Mouse (Mus musculus): ENCODE measurements around the gene Cwc25. TPM values are rescaled to one million over a fixed set of nuclear protein-coding genes. Genes with fewer than 3 reads are reported as not detected.

The Cwc25 gene
- polyA plus RNA-seq, 1 experiment = 1.2 TPM

DNA sequence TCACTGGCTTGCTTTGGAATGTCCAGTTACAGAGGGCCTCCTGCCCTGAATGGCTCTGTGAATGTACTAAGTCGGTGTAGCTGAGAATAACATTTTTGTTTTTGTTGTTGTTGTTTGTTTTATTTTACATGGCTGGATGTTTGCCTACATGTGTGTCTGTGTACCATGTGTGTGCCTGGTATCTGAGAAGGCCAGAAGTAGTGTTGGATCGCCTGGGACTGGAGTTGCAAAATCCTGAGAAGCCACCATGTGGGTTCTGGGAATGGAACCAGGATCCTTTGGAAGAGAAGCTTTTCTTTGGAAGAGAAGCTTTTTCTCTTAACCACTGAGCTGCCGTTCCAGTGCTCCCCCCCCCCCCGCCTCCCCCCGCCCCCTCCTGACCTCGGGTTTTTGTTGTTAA, 36.1 kb upstream of the Cwc25 start:
- H3K9me3 ChIP-seq (ENCODE audit: control insufficient read depth, low read length) = no peaks in the 10 kb centered on the region
- H3K4me3 ChIP-seq (replicated peaks) = no peak overlapping the region
- TF ChIP-seq GATA1 (IDR thresholded peaks at IDR 0.05; ENCODE audit: low read length) (no peak), TAL1 (IDR thresholded peaks at IDR 0.05; ENCODE audit: low read length) (no peak)
- H3K36me3 ChIP-seq (ENCODE audit: control insufficient read depth) = no peaks in the 10 kb centered on the region; the same call in 1 of the 2 replicates
- H3K27me3 ChIP-seq (ENCODE audit: control insufficient read depth) = peaks cover 38% of the 10 kb centered on the region
- peaks cover 42% of the 10 kb centered on the region for H3K4me1 ChIP-seq (ENCODE audit: control insufficient read depth)

DNA sequence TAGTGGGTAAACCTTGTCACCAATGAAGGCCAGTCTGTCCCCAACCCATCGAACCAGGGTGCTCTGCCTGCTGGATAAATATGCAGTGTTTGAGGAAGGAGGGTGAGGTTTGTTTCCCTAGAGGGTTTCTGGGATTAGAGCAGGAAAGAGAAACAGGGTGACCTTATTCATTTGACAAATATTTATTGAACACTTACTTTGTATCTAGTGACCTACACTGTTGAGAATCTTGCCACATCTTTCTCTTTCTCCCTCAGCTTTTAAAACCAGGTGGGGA, 35.8 kb upstream of the Cwc25 start:
- H3K9me3 ChIP-seq (ENCODE audit: control insufficient read depth, low read length) = no peaks in the 10 kb centered on the region
- H3K27me3 ChIP-seq (ENCODE audit: control insufficient read depth) = peaks cover 38% of the 10 kb centered on the region
- TF ChIP-seq TAL1 (IDR thresholded peaks at IDR 0.05; ENCODE audit: low read length) (no peak), GATA1 (IDR thresholded peaks at IDR 0.05; ENCODE audit: low read length) (no peak)
- no peak overlapping the region for H3K4me3 ChIP-seq (replicated peaks)
- H3K4me1 ChIP-seq (ENCODE audit: control insufficient read depth) = peaks cover 44% of the 10 kb centered on the region
- H3K36me3 ChIP-seq (ENCODE audit: control insufficient read depth) = no peaks in the 10 kb centered on the region; the same call in 1 of the 2 replicates

- Histone ChIP-seq H3K4me3 (replicated peaks) (peak overlapping the region; percentile 74), H3K9me3 (ENCODE audit: control insufficient read depth, low read length) (no peaks in the 10 kb centered on the region), H3K4me1 (ENCODE audit: control insufficient read depth) (peaks cover 45% of the 10 kb centered on the region), H3K27me3 (ENCODE audit: control insufficient read depth) (peaks cover 38% of the 10 kb centered on the region), H3K36me3 (ENCODE audit: control insufficient read depth) (no peaks in the 10 kb centered on the region; the same call in 1 of the 2 replicates)
- TF ChIP-seq GATA1 (IDR thresholded peaks at IDR 0.05; ENCODE audit: low read length) (no peak), TAL1 (IDR thresholded peaks at IDR 0.05; ENCODE audit: low read length) (no peak)
These were observed 35.2 kb upstream of the Cwc25 start for GRCm38 (mm10) chr11:97801409-97802193.

GRCm38 (mm10) chr11:97800691-97801408, 34.5 kb upstream of the Cwc25 start:
- Histone ChIP-seq H3K4me3 (replicated peaks) (peak overlapping the region; percentile 74), H3K27me3 (ENCODE audit: control insufficient read depth) (peaks cover 38% of the 10 kb centered on the region), H3K9me3 (ENCODE audit: control insufficient read depth, low read length) (no peaks in the 10 kb centered on the region), H3K4me1 (ENCODE audit: control insufficient read depth) (peaks cover 45% of the 10 kb centered on the region), H3K36me3 (ENCODE audit: control insufficient read depth) (no peaks in the 10 kb centered on the region)
- TF ChIP-seq TAL1 (IDR thresholded peaks at IDR 0.05; ENCODE audit: low read length) (no peak), GATA1 (IDR thresholded peaks at IDR 0.05; ENCODE audit: low read length) (no peak)

GRCm38 (mm10) chr11:97799994-97800690, 33.8 kb upstream of the Cwc25 start:
- H3K36me3 ChIP-seq (ENCODE audit: control insufficient read depth) = no peaks in the 10 kb centered on the region
- H3K4me1 ChIP-seq (ENCODE audit: control insufficient read depth) = peaks cover 45% of the 10 kb centered on the region
- no peaks in the 10 kb centered on the region for H3K9me3 ChIP-seq (ENCODE audit: control insufficient read depth, low read length)
- peak overlapping the region; percentile 74 for H3K4me3 ChIP-seq (replicated peaks)
- H3K27me3 ChIP-seq (ENCODE audit: control insufficient read depth) = peaks cover 38% of the 10 kb centered on the region
- no peak for TF ChIP-seq GATA1 (IDR thresholded peaks at IDR 0.05; ENCODE audit: low read length)
- no peak for TF ChIP-seq TAL1 (IDR thresholded peaks at IDR 0.05; ENCODE audit: low read length)

DNA sequence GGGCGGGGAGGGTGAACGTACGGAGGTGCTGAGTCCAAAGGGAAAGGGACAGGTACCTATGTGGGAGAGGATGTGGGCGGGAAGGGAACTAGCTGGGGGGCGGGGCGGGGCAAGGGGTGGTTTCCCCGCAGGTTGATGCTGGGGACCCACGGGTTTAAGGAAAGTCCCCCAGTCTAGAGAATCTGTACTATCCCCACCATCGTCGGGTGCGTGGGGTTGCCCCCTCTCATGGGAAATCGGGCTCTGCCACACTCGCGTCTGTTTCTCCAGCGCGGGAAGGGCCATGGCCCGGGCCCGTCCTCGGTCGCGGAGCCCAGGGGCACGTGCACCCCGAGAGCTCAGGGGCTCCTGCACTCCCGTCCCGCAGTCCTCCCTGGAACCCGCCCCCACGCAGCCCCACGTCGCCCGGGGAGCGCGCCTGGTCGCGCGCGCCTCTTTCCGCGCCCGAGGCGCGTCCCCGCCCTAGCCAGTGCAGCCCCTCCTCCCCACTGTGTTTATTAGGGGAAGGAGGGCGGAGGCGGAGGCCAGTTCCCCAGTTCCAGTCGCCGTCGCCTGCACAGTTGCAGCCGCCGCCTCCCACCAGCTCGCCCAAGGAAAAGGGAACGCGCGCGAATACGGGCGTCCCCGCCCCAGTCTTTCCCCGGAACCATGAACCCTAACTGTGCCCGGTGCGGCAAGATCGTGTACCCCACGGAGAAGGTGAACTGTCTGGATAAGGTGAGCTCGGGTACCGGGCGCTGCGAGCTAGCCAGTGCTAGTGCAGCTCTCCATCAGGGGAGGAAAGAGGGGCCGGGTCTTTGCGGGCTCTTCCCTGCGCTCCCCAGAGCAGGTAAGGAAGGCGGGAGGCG, 33.0 kb upstream of the Cwc25 start:
- peaks cover 45% of the 10 kb centered on the region for H3K4me1 ChIP-seq (ENCODE audit: control insufficient read depth)
- H3K9me3 ChIP-seq (ENCODE audit: control insufficient read depth, low read length) = no peaks in the 10 kb centered on the region
- TF ChIP-seq TAL1 (IDR thresholded peaks at IDR 0.05; ENCODE audit: low read length) = no peak
- no peak for TF ChIP-seq GATA1 (IDR thresholded peaks at IDR 0.05; ENCODE audit: low read length)
- peaks cover 38% of the 10 kb centered on the region for H3K27me3 ChIP-seq (ENCODE audit: control insufficient read depth)
- peak overlapping the region; percentile 74 for H3K4me3 ChIP-seq (replicated peaks)
- H3K36me3 ChIP-seq (ENCODE audit: control insufficient read depth) = no peaks in the 10 kb centered on the region

GRCm38 (mm10) chr11:97798782-97799145, 32.4 kb upstream of the Cwc25 start, which contains the start of gene Lasp1:
TSS of gene Lasp1 (plus strand) at chr11:97799000.
- H3K27me3 ChIP-seq (ENCODE audit: control insufficient read depth) = peaks cover 38% of the 10 kb centered on the region
- H3K4me1 ChIP-seq (ENCODE audit: control insufficient read depth) = peaks cover 45% of the 10 kb centered on the region
- H3K4me3 ChIP-seq (replicated peaks) = peak within 1 kb of the TSS; percentile 74
- no peaks in the 10 kb centered on the region for H3K9me3 ChIP-seq (ENCODE audit: control insufficient read depth, low read length)
- TF ChIP-seq TAL1 (IDR thresholded peaks at IDR 0.05; ENCODE audit: low read length) (no peak), GATA1 (IDR thresholded peaks at IDR 0.05; ENCODE audit: low read length) (no peak)
- no peaks in the 10 kb centered on the region for H3K36me3 ChIP-seq (ENCODE audit: control insufficient read depth)

DNA sequence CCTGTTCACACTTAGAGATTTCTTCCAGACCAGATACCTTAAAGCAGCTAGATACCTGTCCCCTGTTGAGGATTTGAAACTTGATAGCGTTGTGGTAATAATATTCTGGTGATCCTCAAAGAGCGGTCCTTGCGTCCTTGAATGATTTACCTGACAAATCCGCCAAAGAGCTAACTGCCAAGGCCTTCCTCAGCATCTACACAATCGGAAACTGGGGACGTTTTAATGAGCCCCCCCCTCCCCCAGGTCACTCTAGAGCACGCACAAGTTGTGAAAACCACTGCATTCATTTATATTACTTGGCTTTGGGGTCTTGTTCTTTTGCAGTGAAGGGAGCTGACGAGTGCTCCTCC, 31.7 kb upstream of the Cwc25 start:
- peaks cover 45% of the 10 kb centered on the region for H3K4me1 ChIP-seq (ENCODE audit: control insufficient read depth)
- peaks cover 38% of the 10 kb centered on the region for H3K27me3 ChIP-seq (ENCODE audit: control insufficient read depth)
- H3K4me3 ChIP-seq (replicated peaks) = peak overlapping the region; percentile 74

More for the DNA sequence above, 31.7 kb upstream of the Cwc25 start:
- Histone ChIP-seq H3K9me3 (ENCODE audit: control insufficient read depth, low read length) (no peaks in the 10 kb centered on the region), H3K36me3 (ENCODE audit: control insufficient read depth) (no peaks in the 10 kb centered on the region)
- TF ChIP-seq GATA1 (IDR thresholded peaks at IDR 0.05; ENCODE audit: low read length) (no peak), TAL1 (IDR thresholded peaks at IDR 0.05; ENCODE audit: low read length) (no peak)

Measured in erythroblast, embryonic 14.5 days (primary cell).